Mouse (Mus musculus): ENCODE measurements at regions not wholly inside any gene's neighbourhood (a gene's known extent, or its start where the extent isn't known, plus 50 kb on each side); places are given as distances from the start of the nearest gene placed in this dataset.

- DNase-seq (ENCODE audit: inconsistent ontology term): no peak
Observed at GRCm38 (mm10) chr2:63347562-63347961, 163.5 kb upstream of the Kcnh7 start.

GRCm38 (mm10) chr2:63326750-63327149 lies 142.7 kb upstream of the Kcnh7 start:
- no peak for DNase-seq (ENCODE audit: inconsistent ontology term)

GRCm38 (mm10) chr2:63280911-63281310 lies 96.8 kb upstream of the Kcnh7 start:
- DNase-seq (ENCODE audit: inconsistent ontology term): no peak

DNA sequence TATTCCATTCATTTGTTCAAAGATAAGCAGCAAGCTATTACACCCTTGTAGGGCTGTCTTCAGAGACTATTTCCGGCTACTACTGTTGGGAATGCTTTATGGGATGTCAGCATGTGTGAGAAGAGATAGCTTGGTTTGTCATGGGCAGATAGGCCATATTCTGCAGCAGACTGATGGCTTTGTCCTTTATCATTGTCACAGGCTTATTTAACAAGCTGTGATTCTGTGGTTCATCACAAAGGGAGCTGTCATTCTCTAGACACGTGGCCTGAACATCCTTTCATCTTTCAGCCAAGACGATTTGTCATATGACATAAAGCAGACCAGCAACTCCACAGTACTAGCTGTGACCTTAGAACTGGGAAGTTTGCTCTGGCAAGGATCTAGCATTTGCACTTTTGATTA lies 89.7 kb upstream of the Kcnh7 start:
- no peak for DNase-seq (ENCODE audit: inconsistent ontology term)

- DNase-seq (ENCODE audit: inconsistent ontology term): peak; percentile 74
Observed at GRCm38 (mm10) chr2:63246091-63246612, 62.1 kb upstream of the Kcnh7 start.

DNA sequence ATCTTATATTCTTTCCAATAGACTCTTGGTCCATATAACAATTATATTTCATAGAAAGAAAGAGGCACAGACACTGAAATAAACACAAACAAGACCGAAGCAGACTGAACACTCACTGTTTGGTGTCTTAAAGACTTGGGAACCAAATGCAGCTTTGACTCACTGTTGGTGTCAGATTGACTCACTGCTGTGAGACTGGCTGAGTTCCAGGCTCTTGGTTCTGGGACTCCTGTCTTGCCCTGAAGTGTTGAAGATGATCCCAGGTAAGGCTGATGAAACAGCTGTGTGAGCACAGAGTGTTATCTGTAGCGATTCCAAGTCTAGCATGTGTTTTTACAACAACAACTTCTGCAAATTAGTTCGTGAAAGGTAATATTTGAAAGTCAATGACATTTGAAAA lies 55.2 kb upstream of the Kcnh7 start:
- no peak for DNase-seq (ENCODE audit: inconsistent ontology term)

Measured in Muller cell, postnatal 12 days (primary cell).